Mouse (Mus musculus) neural tube, embryonic 14.5 days (tissue): ENCODE data around the gene Limk1. TPM values are rescaled to one million over a fixed set of nuclear protein-coding genes. Genes with fewer than 3 reads are reported as not detected.

Experiments used
- ATAC-seq: fragments of 200-750 bp; cut with Nextera tagmentation; 2 replicates; pipeline ENCODE4 v1.8.0; 2017; ENCODE audit warnings: low read depth, mild to moderate bottlenecking, moderate TSS enrichment, moderate library complexity
- H3K27ac ChIP-seq: fragments of 300-500 bp; sonication (generic); 2 replicates; pipeline ENCODE4 v1.5.1; 2014; ENCODE audit warnings: low read depth, mild to moderate bottlenecking, control low read depth, low read length, moderate library complexity, mixed read lengths
- H3K27me3 ChIP-seq: fragments of 300-500 bp; sonication (generic); 2 replicates; pipeline ENCODE4 v1.6.1; 2014; ENCODE audit warnings: low read length; ENCODE audit not compliant: control insufficient read depth, insufficient read depth
- H3K36me3 ChIP-seq: fragments of 300-500 bp; sonication (generic); 2 replicates; pipeline ENCODE4 v1.6.1; 2014; ENCODE audit warnings: low read length, mixed read lengths; ENCODE audit not compliant: control insufficient read depth, insufficient read depth
- H3K4me1 ChIP-seq: fragments of 300-500 bp; sonication (generic); 2 replicates; pipeline ENCODE4 v1.6.1; 2014; ENCODE audit warnings: low read length; ENCODE audit not compliant: control insufficient read depth, insufficient read depth
- H3K4me2 ChIP-seq: fragments of 300-500 bp; sonication (generic); 2 replicates; pipeline ENCODE4 v1.6.1; 2014; ENCODE audit warnings: mild to moderate bottlenecking, low read depth, low read length, control low read depth
- H3K4me3 ChIP-seq: fragments of 300-500 bp; sonication (generic); 2 replicates; pipeline ENCODE4 v1.5.1; 2014; ENCODE audit warnings: low read depth, low read length, control low read depth, mixed read lengths
- H3K9ac ChIP-seq: fragments of 300-500 bp; sonication (generic); replicated peaks from 2 replicates; pipeline ENCODE4 v1.6.1; 2014; ENCODE audit warnings: low read depth, mild to moderate bottlenecking, control low read depth, low read length, mixed read lengths
- H3K9me3 ChIP-seq: fragments of 300-500 bp; sonication (generic); 2 replicates; pipeline ENCODE4 v1.6.1; 2016; ENCODE audit warnings: low read length; ENCODE audit not compliant: control insufficient read depth
- WGBS: fragments of 180-500 bp; shearing (Covaris S2); extraction: QIAGEN DNeasy Blood & Tissue Kit; methylation state at CpG from one replicate; pipeline ENCODE4 v1.1.7; 2014; 5-methylcytosine and 5-hydroxymethylcytosine counted together
- polyA plus RNA-seq: library from polyadenylated mRNA; unstranded; fragments of >200 nt; fragmentation: Nextera tagmentation; extraction: Ambion mirVana; gene quantifications from 2 replicates; pipeline ENCODE4 v1.2.1, GENCODE M21; 2014

Limk1 gene
- polyA plus RNA-seq, 1 experiment from 2014 or later = 28.0 TPM

DNA sequence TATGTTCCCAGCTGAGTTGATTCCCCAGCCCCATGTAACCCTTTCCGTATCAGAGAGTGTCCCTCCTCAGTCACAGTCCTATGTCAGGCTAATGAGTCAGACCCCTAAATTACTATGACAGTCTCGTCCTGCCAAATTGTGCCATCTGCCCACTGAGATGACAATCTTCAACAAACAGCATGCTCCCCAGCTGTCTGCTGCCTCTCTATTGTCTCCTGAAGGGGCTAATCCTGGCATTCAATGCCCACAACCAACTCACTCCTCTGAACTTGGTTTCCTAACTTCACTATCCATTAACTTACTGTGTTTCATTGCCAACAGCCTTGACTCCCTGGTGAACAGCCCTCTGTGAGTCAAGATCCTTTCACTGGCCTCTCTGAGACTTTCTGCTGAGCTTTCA is 4.0 kb downstream of the Limk1 start:
- Histone ChIP-seq H3K27ac (no peak overlapping the region), H3K36me3 (peaks cover 15% of the 10 kb centered on the region; the same call in 1 of the 2 replicates)
- 64% methylated on average over 2 of the region's 2 CpGs for WGBS

DNA sequence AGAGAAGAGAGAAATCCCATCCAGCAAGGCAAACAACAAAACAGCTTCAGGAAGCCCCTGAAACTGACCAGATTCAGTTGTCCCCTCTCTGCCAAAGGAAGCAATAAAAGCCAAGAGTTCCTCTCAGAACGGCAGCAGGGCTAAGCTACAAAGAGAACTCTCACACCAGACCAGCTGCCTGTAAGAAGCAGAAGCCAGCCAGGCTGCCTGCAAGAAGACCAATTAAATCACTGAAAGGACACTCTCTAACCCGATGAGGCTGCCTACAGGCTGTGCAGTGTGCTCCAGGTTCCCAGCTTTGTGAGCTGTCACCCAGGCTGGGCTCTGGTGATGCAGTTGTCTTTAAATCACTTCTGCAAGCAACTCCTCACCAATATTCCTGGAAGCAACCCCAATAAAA is 4.6 kb downstream of the Limk1 start:
- no peak overlapping the region for H3K4me2 ChIP-seq
- no peak overlapping the region for H3K4me3 ChIP-seq
- WGBS = 59% methylated on average over 2 of the region's 2 CpGs
- no peak for ATAC-seq
- H3K9me3 ChIP-seq = no peaks in the 10 kb centered on the region
- H3K27me3 ChIP-seq = no peaks in the 10 kb centered on the region
- peaks cover 15% of the 10 kb centered on the region; the same call in 1 of the 2 replicates for H3K36me3 ChIP-seq
- no peak overlapping the region for H3K9ac ChIP-seq
- H3K27ac ChIP-seq = no peak overlapping the region
- H3K4me1 ChIP-seq = peaks cover 10% of the 10 kb centered on the region

More for the DNA sequence above, 4.0 kb downstream of the Limk1 start:
- H3K9me3 ChIP-seq = no peaks in the 10 kb centered on the region
- H3K4me1 ChIP-seq = peaks cover 10% of the 10 kb centered on the region
- no peak overlapping the region for H3K4me2 ChIP-seq
- H3K27me3 ChIP-seq = no peaks in the 10 kb centered on the region
- H3K9ac ChIP-seq = no peak overlapping the region
- no peak for ATAC-seq
- H3K4me3 ChIP-seq = no peak overlapping the region

DNA sequence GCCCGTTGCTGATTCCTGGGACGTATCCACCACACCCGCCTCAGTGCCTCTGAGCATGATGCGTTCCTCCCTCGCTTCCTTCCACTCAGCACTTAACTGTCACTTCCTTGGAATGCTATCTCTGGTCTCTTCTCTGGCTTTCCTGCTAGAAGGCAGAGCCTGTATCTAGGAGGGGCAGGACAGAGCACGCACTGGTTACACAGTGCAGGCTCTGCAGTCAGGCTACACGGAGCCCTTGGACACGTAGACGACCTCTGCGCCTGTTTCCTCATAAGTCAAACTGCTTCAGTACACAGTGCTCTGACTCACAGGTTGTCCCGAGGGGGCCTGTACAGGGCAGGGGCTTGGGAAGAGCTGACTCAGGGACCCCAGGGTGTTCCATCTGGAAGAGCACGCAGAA is 8.2 kb downstream of the Limk1 start:
- Histone ChIP-seq H3K9me3 (no peaks in the 10 kb centered on the region), H3K4me2 (no peak overlapping the region), H3K4me3 (no peak overlapping the region), H3K4me1 (peaks cover 15% of the 10 kb centered on the region), H3K9ac (no peak overlapping the region), H3K27ac (no peak overlapping the region), H3K36me3 (peaks cover 10% of the 10 kb centered on the region; the same call in 1 of the 2 replicates), H3K27me3 (no peaks in the 10 kb centered on the region)
- no peak for ATAC-seq
- WGBS = 87% methylated on average over 12 of the region's 12 CpGs

DNA sequence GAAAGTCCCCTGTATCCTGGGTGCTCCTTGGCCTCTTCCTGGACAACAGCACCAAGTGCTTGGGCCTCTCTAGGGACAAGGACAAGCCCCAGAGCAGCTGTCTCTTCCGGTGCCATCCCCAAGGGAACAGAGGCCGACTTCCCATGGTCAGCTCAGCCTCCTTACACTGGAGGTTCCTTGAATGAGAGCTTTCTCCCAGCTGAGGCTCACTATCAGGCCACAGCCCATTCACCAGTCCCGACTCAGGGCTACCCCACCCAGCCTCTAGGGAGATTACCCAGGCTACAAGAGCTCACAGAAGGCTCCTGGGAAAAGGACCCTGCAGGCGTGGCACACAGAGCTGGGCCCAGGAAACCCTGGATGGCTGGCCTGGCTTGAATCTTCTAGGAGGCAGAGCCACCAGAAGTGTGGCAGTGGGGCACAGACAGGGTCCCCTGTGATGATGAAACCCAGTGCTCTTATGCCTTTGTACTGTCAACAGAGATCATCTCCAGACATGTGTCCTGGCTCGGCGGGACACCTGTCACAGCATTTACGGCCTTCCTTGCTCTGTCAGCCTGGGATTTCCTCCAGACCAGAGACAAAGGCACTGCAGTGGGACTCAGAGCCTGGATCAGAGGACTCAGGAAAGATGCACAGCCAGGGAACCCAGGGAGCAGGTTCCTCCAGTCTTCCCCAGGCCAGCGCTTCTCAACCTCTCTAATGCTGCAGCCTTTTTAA is 9.4 kb downstream of the Limk1 start:
- no peak for ATAC-seq
- Histone ChIP-seq H3K27me3 (no peaks in the 10 kb centered on the region), H3K4me3 (no peak overlapping the region), H3K27ac (no peak overlapping the region), H3K9ac (no peak overlapping the region), H3K4me2 (no peak overlapping the region), H3K36me3 (peaks cover 7% of the 10 kb centered on the region; the same call in 1 of the 2 replicates), H3K4me1 (peaks cover 15% of the 10 kb centered on the region), H3K9me3 (no peaks in the 10 kb centered on the region)
- WGBS = 63% methylated on average over 8 of the region's 8 CpGs

DNA sequence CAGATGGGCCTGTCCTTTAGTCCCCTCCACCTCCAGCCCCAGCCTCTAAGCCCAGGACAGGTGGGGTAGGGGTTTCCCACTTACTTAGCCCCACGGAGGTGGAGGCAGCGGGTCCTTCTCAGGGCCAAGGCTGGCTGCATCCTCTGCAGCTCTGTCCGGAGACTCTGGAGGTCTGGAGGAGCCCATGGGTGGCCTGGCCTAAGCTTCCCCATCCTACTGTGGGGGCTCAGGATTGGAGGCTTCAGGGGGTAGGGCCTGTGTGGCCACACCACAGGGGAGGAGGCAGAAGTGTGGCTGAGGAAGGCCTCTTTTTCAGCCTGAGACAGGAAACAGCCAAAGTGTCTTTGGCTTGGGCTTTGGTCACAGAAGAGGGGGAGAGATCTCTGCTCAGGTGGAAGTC is 10.4 kb downstream of the Limk1 start:
- no peaks in the 10 kb centered on the region for H3K27me3 ChIP-seq
- no peak overlapping the region for H3K27ac ChIP-seq
- H3K9me3 ChIP-seq = no peaks in the 10 kb centered on the region
- 88% methylated on average over 3 of the region's 3 CpGs for WGBS
- H3K4me1 ChIP-seq = peaks cover 15% of the 10 kb centered on the region
- H3K9ac ChIP-seq = no peak overlapping the region
- no peak for ATAC-seq
- H3K4me2 ChIP-seq = no peak overlapping the region
- no peak overlapping the region for H3K4me3 ChIP-seq
- H3K36me3 ChIP-seq = peaks cover 7% of the 10 kb centered on the region; the same call in 1 of the 2 replicates

DNA sequence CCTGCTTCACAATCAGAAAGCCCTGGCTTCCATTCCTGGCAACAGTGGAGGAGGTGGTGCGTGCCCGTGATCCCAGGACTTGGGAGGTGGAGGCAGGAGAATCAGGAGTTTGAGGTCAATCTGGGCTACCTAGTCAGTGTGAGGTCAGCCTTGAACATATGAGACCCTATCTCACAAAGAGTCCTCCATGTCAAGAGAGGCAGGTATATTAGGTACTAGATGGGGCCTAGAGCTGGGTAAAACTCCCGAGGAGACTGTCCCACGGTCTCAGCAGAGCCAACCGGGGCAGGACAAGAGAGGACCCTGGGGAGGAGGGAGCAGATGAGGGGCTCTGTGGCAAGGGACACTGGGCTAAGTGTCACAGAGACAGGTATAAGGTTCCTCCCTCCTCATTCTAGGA is 10.9 kb downstream of the Limk1 start:
- no peaks in the 10 kb centered on the region for H3K9me3 ChIP-seq
- H3K9ac ChIP-seq = no peak overlapping the region
- no peak overlapping the region; the same call in 1 of the 2 replicates for H3K27ac ChIP-seq
- H3K36me3 ChIP-seq = peaks cover 10% of the 10 kb centered on the region; the same call in 1 of the 2 replicates
- peaks cover 15% of the 10 kb centered on the region for H3K4me1 ChIP-seq
- no peaks in the 10 kb centered on the region for H3K27me3 ChIP-seq
- no peak overlapping the region for H3K4me3 ChIP-seq
- ATAC-seq = no peak
- no peak overlapping the region for H3K4me2 ChIP-seq
- 75% methylated on average over 5 of the region's 5 CpGs for WGBS

DNA sequence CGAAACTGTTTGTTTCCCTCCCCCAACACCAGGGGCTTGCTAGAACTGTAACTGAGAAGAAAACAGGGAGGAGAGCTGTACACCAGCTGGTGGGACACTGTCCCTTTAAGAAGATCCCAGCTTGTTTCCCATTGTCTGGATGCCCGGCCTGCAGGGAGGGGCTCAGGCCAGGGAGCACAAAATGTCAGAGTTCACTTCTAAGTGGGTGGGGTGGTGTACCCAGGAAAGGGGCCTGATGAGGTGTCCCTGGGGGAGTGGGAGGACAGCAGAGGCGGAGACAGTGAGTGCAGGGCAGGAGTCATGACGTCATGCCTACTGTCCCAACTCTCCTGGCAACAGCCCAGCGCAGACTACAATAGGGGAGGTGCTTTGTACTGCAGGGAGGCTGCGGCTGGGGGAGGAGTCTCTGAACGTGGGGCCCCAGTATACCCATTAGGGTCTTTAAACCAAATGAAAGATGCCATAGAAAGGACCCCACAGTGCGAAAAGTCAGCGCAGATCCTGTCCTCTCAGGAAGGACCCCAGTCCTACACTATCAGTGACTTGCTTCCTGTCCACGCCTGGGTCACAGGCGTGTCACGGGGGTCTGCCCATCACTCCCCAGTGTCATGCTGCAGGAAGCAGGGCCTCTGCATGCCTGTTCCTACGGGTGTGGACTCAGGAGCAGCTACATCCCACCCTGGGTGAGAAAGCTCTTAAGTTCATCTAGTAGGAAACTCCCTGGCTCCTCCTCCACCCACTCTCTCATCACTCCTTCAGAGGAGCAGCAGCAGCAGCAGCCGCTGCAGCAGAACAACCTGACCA is 12.2 kb downstream of the Limk1 start:
- ATAC-seq = peak; percentile 75
- Histone ChIP-seq H3K9me3 (no peaks in the 10 kb centered on the region), H3K4me1 (peaks cover 24% of the 10 kb centered on the region), H3K27me3 (no peaks in the 10 kb centered on the region), H3K27ac (peak overlapping the region; percentile 73), H3K9ac (peak overlapping the region; percentile 54), H3K36me3 (peaks cover 15% of the 10 kb centered on the region; the same call in 1 of the 2 replicates), H3K4me2 (peak overlapping the region; percentile 49), H3K4me3 (peak overlapping the region; percentile 20)
- under 1% methylated on average over 14 of the region's 14 CpGs for WGBS

DNA sequence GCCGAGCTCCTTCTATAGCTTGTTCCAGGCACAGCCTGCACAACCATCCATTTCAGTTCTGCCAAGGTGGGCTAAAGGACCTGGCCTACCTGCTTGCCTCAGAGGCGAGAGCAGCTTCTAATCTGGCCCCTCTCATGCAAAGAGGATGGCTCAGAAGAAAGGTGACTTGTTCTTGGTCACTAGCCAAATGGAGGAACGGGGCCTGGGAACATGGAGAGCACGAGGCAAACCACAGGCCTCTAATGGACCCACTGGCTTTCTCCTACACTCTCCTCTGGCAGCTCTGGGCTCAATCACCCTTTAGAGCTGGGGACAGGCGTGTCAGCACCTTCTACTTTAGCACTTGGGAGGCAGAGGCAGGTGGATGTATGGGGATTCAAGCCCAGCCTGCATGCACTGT is 13.4 kb downstream of the Limk1 start:
- Histone ChIP-seq H3K4me1 (peaks cover 24% of the 10 kb centered on the region), H3K27me3 (no peaks in the 10 kb centered on the region), H3K4me2 (no peak overlapping the region), H3K36me3 (peaks cover 15% of the 10 kb centered on the region; the same call in 1 of the 2 replicates), H3K4me3 (no peak overlapping the region), H3K27ac (0 out of 2 replicates have a peak overlapping the region, but pooled peaks have one; percentile 73), H3K9ac (no peak overlapping the region), H3K9me3 (no peaks in the 10 kb centered on the region)
- 66% methylated on average over 5 of the region's 5 CpGs for WGBS
- no peak for ATAC-seq

DNA sequence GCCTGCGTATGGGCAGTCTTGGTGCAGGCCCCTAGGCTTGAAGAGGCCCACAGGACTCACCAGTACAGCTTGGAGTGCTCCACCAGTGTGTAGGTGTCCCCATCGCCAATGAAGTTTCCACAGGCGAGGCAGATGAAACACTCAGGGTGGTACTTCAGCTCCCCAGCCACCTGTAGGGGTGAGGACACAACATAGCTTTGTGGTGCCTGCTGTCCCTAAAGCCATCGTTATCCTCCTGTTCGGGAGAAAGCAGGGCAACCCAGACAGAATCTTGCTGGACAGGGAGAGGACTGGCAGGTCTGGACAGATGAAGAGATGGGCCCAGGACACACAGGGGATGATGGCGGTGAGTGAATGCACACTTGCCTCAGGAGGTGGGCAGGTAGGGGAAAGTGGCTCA is 15.8 kb downstream of the Limk1 start:
- no peak overlapping the region for H3K9ac ChIP-seq
- ATAC-seq = no peak
- no peaks in the 10 kb centered on the region for H3K9me3 ChIP-seq
- H3K4me1 ChIP-seq = peaks cover 24% of the 10 kb centered on the region
- WGBS = 95% methylated on average over 6 of the region's 6 CpGs
- H3K4me3 ChIP-seq = no peak overlapping the region
- no peaks in the 10 kb centered on the region for H3K27me3 ChIP-seq
- peaks cover 30% of the 10 kb centered on the region for H3K36me3 ChIP-seq
- H3K27ac ChIP-seq = no peak overlapping the region
- H3K4me2 ChIP-seq = no peak overlapping the region
